Mouse (Mus musculus): ENCODE measurements around the gene Tll1. TPM values are rescaled to one million over a fixed set of nuclear protein-coding genes. Genes with fewer than 3 reads are reported as not detected.

Gene Tll1
- 1 to 10 TPM; 1.6 to 2.0 TPM for total RNA-seq (2021)

DNA sequence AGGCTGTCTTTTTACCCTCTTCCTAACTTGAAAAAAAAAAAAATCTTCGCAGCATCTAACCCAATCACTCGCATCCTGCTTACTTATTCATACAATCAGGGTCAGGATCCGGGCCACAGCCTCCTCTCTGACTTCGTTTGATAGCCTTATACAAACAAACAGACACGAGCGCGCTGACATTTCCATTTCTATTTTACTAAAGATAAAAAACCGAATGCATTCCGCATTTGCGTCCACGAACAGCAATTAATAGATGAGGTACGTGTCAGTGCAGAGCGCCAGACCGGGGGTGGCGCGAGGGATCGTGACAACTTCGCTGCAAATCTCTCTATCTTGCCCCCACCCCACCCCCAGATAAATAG lies at the start of gene Tll1:
TSS of gene Tll1 (minus strand) at position 248 of the 362 bp plus-strand sequence.
- peak; percentile 5 to 15 for DNase-seq
- intact Hi-C loops (cut with DNase I) = loop anchor here (5.0 to 10.0 kb wide), 2 partner anchors 181 to 341 kb away; no protein-coding TSS in a partner anchor

DNA sequence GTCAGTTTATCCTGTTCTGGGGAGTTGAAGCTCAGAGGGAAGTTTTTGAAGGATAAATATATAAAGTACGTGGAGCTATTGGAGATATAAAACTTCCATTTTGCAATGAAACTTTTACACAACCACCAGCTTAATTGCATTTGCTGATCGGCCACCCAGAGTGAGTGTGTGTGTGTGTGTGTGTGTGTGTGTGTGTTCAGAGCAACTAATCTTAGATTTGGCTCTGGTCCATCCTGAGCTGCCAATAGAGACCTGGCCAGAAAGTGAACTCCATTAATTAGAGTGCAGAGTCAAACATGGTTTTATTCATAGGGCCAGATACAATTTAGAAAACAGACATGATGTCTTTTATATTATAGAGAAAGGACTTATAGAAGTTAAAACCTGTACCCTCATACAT lies 32.6 kb upstream of the Tll1 start:
- peak; percentile 1 for DNase-seq
- intact Hi-C loops (cut with DNase I) = no loop called here

DNA sequence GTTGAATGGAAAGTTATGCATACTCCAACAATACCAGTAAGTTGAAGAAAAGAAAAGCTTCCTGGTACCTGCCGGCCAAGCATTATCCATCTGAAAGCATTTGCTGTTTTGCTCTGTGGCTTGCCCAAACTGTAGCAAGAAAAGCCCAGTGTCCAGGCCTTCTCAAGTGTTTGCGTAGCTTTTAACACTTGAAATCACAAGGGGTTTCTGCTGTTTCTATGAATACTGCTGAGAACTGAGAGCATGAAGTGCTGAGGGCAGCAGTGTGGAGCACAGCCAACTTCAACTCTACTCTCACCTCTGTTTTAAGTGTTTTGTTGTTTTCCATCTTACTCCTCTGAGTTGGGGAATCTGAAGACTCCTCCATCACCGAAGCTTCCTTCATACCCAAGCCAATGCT lies 15.5 kb upstream of the Tll1 start:
- DNase-seq = no peak
- intact Hi-C loops (cut with DNase I) = no loop called here

DNA sequence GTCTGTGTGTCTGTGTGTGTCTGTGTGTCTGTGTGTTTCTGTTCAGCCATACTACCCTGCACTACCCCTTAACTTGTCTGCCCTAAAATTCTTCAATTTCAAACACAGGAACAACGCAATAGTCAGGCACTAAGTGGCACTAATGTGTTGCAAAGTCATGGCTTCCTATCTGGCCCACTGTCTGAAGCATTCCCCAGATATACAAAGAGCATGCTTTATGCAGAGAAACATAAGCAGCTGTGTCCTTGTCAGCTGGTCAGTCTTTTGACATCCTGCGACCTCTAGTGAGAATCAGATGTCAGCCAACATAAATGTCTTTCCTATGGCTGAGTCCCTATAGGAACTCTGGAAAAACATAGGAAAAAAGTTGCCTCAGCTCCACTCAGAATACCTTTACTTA lies 11.6 kb upstream of the Tll1 start:
- intact Hi-C loops (cut with DNase I) = no loop called here
- DNase-seq = no peak

GRCm38 (mm10) chr8:64216252-64216651 lies 10.2 kb upstream of the Tll1 start:
- no peak for DNase-seq
- intact Hi-C loops (cut with DNase I) = no loop called here

DNA sequence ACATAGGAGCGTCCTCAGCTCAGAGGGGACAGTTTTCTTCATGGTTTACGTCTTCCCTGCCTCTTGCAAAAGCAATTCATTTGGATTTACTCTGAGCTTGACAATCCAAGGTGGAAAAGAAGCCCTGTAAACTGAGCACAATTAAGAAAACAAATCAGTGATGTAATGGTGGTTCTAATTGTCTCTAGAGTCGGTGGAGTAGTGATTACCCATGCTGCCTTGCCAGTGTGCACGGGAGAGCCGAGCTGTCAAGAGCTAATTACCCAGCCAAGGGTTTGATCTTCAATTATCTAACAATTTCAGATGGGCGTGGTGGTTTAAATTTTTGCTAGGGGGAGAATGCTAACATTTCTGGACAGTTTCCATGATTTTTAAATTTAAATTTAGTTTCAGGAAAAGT lies 9.3 kb upstream of the Tll1 start:
- no peak for DNase-seq
- intact Hi-C loops (cut with DNase I) = no loop called here

DNA sequence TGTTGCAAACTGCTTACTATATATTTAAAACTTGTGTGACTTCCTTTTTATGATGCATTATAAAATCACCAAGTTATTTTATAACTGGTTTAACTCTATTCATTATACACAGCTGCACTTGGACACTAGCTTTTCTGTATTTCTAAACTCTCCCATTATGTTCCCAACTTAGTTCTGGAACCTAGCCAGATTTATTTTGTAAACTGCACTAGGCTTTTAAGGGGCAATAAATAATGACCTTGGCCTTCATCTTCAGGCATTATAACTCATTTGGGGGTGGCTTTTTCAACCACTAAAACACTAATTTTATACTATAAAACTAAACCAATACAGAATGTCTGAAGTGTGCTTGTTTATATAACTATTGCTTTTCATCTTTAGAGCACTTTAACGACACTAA lies 8.8 kb upstream of the Tll1 start:
- no peak for DNase-seq
- intact Hi-C loops (cut with DNase I) = no loop called here

- intact Hi-C loops (cut with DNase I) = loop anchor here (5.0 to 10.0 kb wide), 2 partner anchors 182 to 341 kb away; no protein-coding TSS in a partner anchor
- peak; percentile 14 to 34 for DNase-seq
Observed at GRCm38 (mm10) chr8:64206411-64206861, 365 bp upstream of the Tll1 start.

DNA sequence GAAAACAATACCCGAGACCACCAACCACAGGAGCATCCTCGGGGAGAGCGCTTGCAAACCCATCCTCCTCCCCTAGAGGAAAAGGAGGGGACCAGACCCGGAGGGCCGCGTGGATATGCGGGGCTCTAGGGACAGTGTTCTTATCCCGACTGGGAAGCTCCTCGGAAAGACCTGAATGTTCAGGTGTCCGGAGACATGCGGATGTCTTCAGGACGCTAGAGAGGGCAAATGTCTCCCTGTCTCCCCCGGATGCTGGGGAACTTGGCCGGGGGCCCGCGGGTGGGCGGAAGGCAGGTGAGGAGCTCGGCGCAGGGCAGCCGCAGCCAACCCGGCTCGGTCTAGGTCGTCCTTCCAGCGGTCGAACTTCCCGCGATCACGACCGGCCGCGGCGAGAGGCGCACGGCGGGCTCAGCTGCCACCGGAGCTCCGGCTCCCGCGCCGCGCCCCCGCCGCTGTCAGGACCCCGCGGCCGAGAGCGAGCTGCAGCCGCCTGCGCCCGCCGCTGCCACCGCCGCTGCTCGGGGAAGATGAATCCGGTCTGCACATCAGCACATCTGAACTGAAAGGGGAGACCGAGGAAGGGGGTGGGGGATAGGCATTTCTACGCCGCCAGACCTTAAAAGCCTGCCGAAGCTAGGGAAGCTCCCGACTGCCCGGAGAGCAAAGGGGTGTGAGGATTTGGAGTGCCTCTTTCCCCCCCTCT lies 599 bp downstream of the Tll1 start:
- DNase-seq = peak; percentile 21 to 34
- intact Hi-C loops (cut with DNase I) = loop anchor here (5.0 to 10.0 kb wide), 2 partner anchors 181 to 342 kb away; no protein-coding TSS in a partner anchor

DNA sequence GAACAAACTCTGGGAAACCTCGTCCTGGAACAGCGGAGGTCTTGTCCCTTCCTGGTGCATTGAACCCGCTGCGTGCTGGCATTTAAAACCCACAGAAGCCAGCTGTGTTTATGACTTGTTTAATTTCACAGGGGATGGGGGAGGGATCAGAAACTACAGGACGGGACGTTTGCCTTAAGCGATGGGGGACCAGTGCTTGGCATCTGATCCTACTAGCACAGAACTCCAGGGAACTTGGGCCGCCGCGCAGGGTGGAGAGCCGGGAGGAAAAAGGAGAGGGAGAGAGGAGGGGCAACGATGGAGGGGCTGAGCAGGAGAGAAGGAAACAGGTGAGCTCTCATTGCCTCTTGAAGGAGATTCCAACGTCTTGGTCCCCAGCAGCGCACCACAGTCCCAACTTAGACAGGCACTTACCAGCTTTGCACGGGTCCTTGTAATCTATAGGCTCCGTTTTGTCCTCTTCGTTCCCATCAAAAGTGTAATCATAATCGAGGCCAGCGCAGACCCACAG lies 1.2 kb downstream of the Tll1 start:
- intact Hi-C loops (cut with DNase I) = loop anchor here (5.0 to 10.0 kb wide), 2 partner anchors 180 to 342 kb away; no protein-coding TSS in a partner anchor
- peak; percentile 2 to 14 for DNase-seq

DNA sequence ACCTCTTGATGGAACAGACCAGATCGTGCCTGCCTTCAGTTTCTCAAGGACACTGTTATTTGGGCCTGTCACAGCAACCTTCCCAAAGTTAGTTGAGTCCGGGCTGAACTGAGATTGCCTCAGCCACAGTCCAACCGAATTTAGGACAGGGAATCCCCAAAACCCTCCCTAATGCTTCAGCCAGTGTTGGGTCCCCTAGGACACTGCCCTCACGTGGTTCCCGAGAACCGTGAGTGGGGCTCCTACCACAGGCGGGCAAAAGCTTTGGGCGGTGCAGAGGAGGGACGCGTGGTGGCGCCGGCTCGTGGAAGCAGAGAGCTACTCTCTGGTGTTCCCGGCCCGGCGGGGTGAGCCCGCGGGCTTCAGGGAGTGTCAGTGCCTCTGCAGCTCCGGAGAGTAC lies 1.9 kb downstream of the Tll1 start:
- DNase-seq = peak; percentile 42 to 45
- intact Hi-C loops (cut with DNase I) = loop anchor here (10.0 kb wide), 1 partner anchor 179 kb away; no protein-coding TSS in a partner anchor

GRCm38 (mm10) chr8:64198326-64198725 lies 7.7 kb downstream of the Tll1 start:
- intact Hi-C loops (cut with DNase I) = no loop called here
- DNase-seq = no peak

- no peak for DNase-seq
- intact Hi-C loops (cut with DNase I) = no loop called here
Observed at GRCm38 (mm10) chr8:64193421-64193820, 12.7 kb downstream of the Tll1 start.

GRCm38 (mm10) chr8:64187881-64188280 lies 18.2 kb downstream of the Tll1 start:
- DNase-seq = no peak
- intact Hi-C loops (cut with DNase I) = no loop called here

DNA sequence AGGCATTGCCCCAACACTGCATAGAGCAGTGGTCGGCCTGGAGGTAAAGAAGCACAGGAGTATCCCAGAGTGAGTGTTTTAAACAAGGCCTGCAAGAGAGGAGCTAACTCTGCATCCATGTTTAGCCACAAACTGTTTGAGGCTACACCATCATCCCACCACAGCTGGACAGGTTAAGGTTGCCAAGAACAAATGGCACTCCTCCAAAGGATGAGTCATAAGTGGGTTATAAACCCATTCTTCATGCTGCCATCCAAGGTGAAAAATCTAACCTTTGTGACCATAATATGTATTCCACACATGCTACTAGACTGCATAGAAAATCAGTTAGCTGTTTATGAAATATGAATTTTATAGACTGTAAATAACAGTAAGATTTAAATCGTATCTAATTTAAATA lies 29.1 kb downstream of the Tll1 start:
- DNase-seq = no peak
- intact Hi-C loops (cut with DNase I) = no loop called here

- intact Hi-C loops (cut with DNase I) = no loop called here
- DNase-seq = no peak
Observed at GRCm38 (mm10) chr8:64174916-64175315, 31.2 kb downstream of the Tll1 start.

- DNase-seq = no peak
- intact Hi-C loops (cut with DNase I) = no loop called here
Observed at GRCm38 (mm10) chr8:64173759-64174158, 32.3 kb downstream of the Tll1 start.

GRCm38 (mm10) chr8:64152899-64153891 lies 52.9 kb downstream of the Tll1 start:
- intact Hi-C loops (cut with DNase I) = no loop called here
- no peak for DNase-seq

GRCm38 (mm10) chr8:64152216-64152804 lies 53.8 kb downstream of the Tll1 start:
- intact Hi-C loops (cut with DNase I) = no loop called here
- no peak for DNase-seq

GRCm38 (mm10) chr8:64136593-64136992 lies 69.5 kb downstream of the Tll1 start:
- intact Hi-C loops (cut with DNase I) = no loop called here
- no peak for DNase-seq

- no peak for DNase-seq
- intact Hi-C loops (cut with DNase I) = no loop called here
Observed at GRCm38 (mm10) chr8:64107190-64107589, 98.9 kb downstream of the Tll1 start.

Data from heart, postnatal 10 days (tissue).